9 mouse cellular contexts compared by ENCODE assay signal in genomic region chr16:4965392-4966129, GRCm38 (mm10). TPM values are rescaled to one million over a fixed set of nuclear protein-coding genes. Genes with fewer than 3 reads are reported as not detected.
DNase-seq lines count a peak whose midpoint lies in the region; ATAC-seq and TF ChIP-seq lines count a peak whose summit lies in the region.
"Had no signal": no experiment of that assay in that cellular context is flagged by ENCODE, and none has a peak within 500 bp of the region (broad histone marks: within the 10 kb centered on the region; RNA-seq: fewer than 3 reads in every experiment).

No protein-coding gene starts in this region.

- no peak overlapping the region for H3K9ac ChIP-seq in kidney, embryonic 14.5 days (ENCODE audit: low read depth, low read length)
- no peak overlapping the region; the same call in 1 of the 2 replicates for H3K9ac ChIP-seq in forebrain, embryonic 14.5 days (ENCODE audit: low read length)

- H3K36me3 ChIP-seq in kidney, embryonic 14.5 days (ENCODE audit: control insufficient read depth, insufficient read depth, low read length): no peaks in the 10 kb centered on the region
- no peaks in the 10 kb centered on the region for H3K36me3 ChIP-seq in forebrain, embryonic 14.5 days (ENCODE audit: control insufficient read depth, insufficient read depth, low read length)
- no peaks in the 10 kb centered on the region for H3K36me3 ChIP-seq in macrophage (ENCODE audit: inconsistent target)

- no peak for ATAC-seq in kidney, embryonic 14.5 days (ENCODE audit: low FRiP score, low TSS enrichment)
- no peak for ATAC-seq in forebrain, embryonic 14.5 days
- ATAC-seq in monocyte, adult 5-6 weeks (replicated peaks; ENCODE audit: insufficient number of reproducible peaks, low FRiP score, low TSS enrichment, poor library complexity, severe bottlenecking): no peak

- TF ChIP-seq POLR2A in cerebellum, adult 2 months (IDR thresholded peaks at IDR 0.05; ENCODE audit: borderline replicate concordance, insufficient read depth, low read length): no peak

- WGBS in kidney, embryonic 14.5 days: 92% methylated on average over 8 of the region's 8 CpGs
- 32% methylated on average over 8 of the region's 8 CpGs for WGBS in cerebellum, adult 2 months
- 90% methylated on average over 8 of the region's 8 CpGs for WGBS in forebrain, embryonic 14.5 days
- WGBS in macrophage (ENCODE audit: missing documents): 95% methylated on average over 8 of the region's 8 CpGs

- H3K4me1 ChIP-seq in kidney, embryonic 14.5 days (ENCODE audit: control insufficient read depth, insufficient read depth, low read length): peaks cover 4% of the 10 kb centered on the region; the same call in 1 of the 2 replicates
- peaks cover 14% of the 10 kb centered on the region for H3K4me1 ChIP-seq in cerebellum, adult 2 months (ENCODE audit: control insufficient read depth, insufficient read depth, low read length)
- H3K4me1 ChIP-seq in forebrain, embryonic 14.5 days (ENCODE audit: control insufficient read depth, insufficient read depth, low read length): peaks cover 8% of the 10 kb centered on the region; the same call in 1 of the 2 replicates

- DNase-seq in kidney, adult 8-10 months: no peak
- DNase-seq in cerebellum, adult 2 months: peak; percentile 56 to 64
- DNase-seq in forebrain, embryonic 14.5 days (ENCODE audit: low spot score): no peak
- DNase-seq in frontal cortex, adult 2 months (ENCODE audit: extremely low spot score in 1 of 2, low spot score in 1 of 2): no peak
- DNase-seq in adrenal gland, adult (ENCODE audit: inconsistent age in 2 of 2, low spot score in 1 of 2): no peak

- H3K27ac ChIP-seq in kidney, embryonic 14.5 days (ENCODE audit: low read depth, low read length): no peak overlapping the region
- H3K27ac ChIP-seq in cerebellum, adult 2 months (ENCODE audit: insufficient read depth, low read length): peak overlapping the region; percentile 1
- no peak overlapping the region for H3K27ac ChIP-seq in forebrain, embryonic 14.5 days (ENCODE audit: low read depth, low read length)
- no peak overlapping the region for H3K27ac ChIP-seq in macrophage

- no peaks in the 10 kb centered on the region for H3K9me3 ChIP-seq in kidney, embryonic 14.5 days (ENCODE audit: control insufficient read depth, low read length)
- no peaks in the 10 kb centered on the region for H3K9me3 ChIP-seq in forebrain, embryonic 14.5 days (replicated peaks; ENCODE audit: control insufficient read depth, low read length)

- peaks cover 31% of the 10 kb centered on the region for H3K79me2 ChIP-seq in macrophage (ENCODE audit: inconsistent target)

- no peak for TF ChIP-seq CTCF in cerebellum, adult 2 months (IDR thresholded peaks at IDR 0.05; ENCODE audit: borderline replicate concordance, insufficient read depth, low read depth, low read length)

- no peaks in the 10 kb centered on the region for H3K27me3 ChIP-seq in kidney, embryonic 14.5 days (ENCODE audit: control insufficient read depth, insufficient read depth, low read length)
- H3K27me3 ChIP-seq in cerebellum, adult 2 months (ENCODE audit: control insufficient read depth, insufficient read depth, low read length): no peaks in the 10 kb centered on the region
- H3K27me3 ChIP-seq in forebrain, embryonic 14.5 days (replicated peaks; ENCODE audit: control insufficient read depth, insufficient read depth, low read length): no peaks in the 10 kb centered on the region

- H3K4me3 ChIP-seq in kidney, embryonic 14.5 days (ENCODE audit: low read length): no peak overlapping the region
- no peak overlapping the region for H3K4me3 ChIP-seq in cerebellum, adult 2 months (replicated peaks; ENCODE audit: insufficient read depth, low read depth, low read length)
- peak overlapping the region; percentile 89; the same call in 1 of the 2 replicates for H3K4me3 ChIP-seq in forebrain, embryonic 14.5 days (ENCODE audit: low read depth, low read length)
- H3K4me3 ChIP-seq in macrophage (ENCODE audit: inconsistent target): peak overlapping the region; percentile 65; the same call in 1 of the 2 replicates

- H3K4me2 ChIP-seq in kidney, embryonic 14.5 days (replicated peaks; ENCODE audit: low read depth, low read length): peak overlapping the region; percentile 67; the same call in 1 of the 2 replicates
- peak overlapping the region; percentile 60 for H3K4me2 ChIP-seq in forebrain, embryonic 14.5 days (ENCODE audit: low read length)

RNA-seq across cellular contexts. Expression of gene Anks3, which starts 1.6 kb away (rescaled TPM):
- 45.6 and 61.3 TPM in 2 replicates for polyA plus RNA-seq in kidney, embryonic 14.5 days (2014; fragmentation: Nextera tagmentation; extraction: Ambion mirVana)
- 104 and 112 TPM in 2 replicates for polyA plus RNA-seq in cerebellum, adult 2 months (2012; rRNA removed)
- 49.3 and 57.9 TPM in 2 replicates for polyA plus RNA-seq in forebrain, embryonic 14.5 days (2014; fragmentation: Nextera tagmentation; extraction: Ambion mirVana)
- total RNA-seq in macrophage (2018; cell fraction: chromatin; rRNA removed): 100 to 1,000 TPM in 21 of 26 experiments, 10 to 100 TPM in 5; 82.2 to 241 (median 140) TPM
- total RNA-seq in macrophage (2018; cell fraction: cytosol; rRNA removed): 10 to 100 TPM in 11 of 26 experiments, 1 to 10 TPM in 15; 2.8 to 17.9 (median 9.8) TPM
- 100 to 1,000 TPM in 5 of 26 experiments, 10 to 100 TPM in 21; 35.6 to 129 (median 71.5) TPM for total RNA-seq in macrophage (2018; cell fraction: nucleus; rRNA removed)
- polyA plus RNA-seq in macrophage (2018): 9.0 to 21.1 TPM (median 12.1 TPM) in 3 replicates
- polyA plus RNA-seq in frontal cortex, adult 2 months (2012; rRNA removed): 102 and 107 TPM in 2 replicates
- total RNA-seq in monocyte, adult 5-6 weeks (2017): 54.3 to 76.7 TPM (median 64.0 TPM) in 3 replicates

RNA-seq across cellular contexts. Expression of gene Nudt16l1, which starts 27.0 kb away (rescaled TPM):
- polyA plus RNA-seq in kidney, embryonic 14.5 days (2014; fragmentation: Nextera tagmentation; extraction: Ambion mirVana): 153 and 160 TPM in 2 replicates
- 102 and 104 TPM in 2 replicates for polyA plus RNA-seq in cerebellum, adult 2 months (2012; rRNA removed)
- polyA plus RNA-seq in forebrain, embryonic 14.5 days (2014; fragmentation: Nextera tagmentation; extraction: Ambion mirVana): 164 and 179 TPM in 2 replicates
- 10 to 100 TPM; 12.9 to 50.6 (median 28.1) TPM for total RNA-seq in macrophage (2018; cell fraction: chromatin; rRNA removed)
- 10 to 100 TPM; 24.5 to 63.6 (median 37.5) TPM for total RNA-seq in macrophage (2018; cell fraction: cytosol; rRNA removed)
- total RNA-seq in macrophage (2018; cell fraction: nucleus; rRNA removed): 10 to 100 TPM; 14.8 to 50.2 (median 28.0) TPM
- 17.1 to 56.6 TPM (median 39.4 TPM) in 3 replicates for polyA plus RNA-seq in macrophage (2018)
- 84.5 and 94.6 TPM in 2 replicates for polyA plus RNA-seq in frontal cortex, adult 2 months (2012; rRNA removed)
- 12.0 to 18.7 TPM (median 17.1 TPM) in 3 replicates for total RNA-seq in monocyte, adult 5-6 weeks (2017)

RNA-seq across cellular contexts. Expression of gene Sept12, which starts 32.1 kb away (rescaled TPM):
- polyA plus RNA-seq in kidney, embryonic 14.5 days (2014; fragmentation: Nextera tagmentation; extraction: Ambion mirVana): 0.11 TPM in 1 of 2 replicates, not detected in the other
- polyA plus RNA-seq in cerebellum, adult 2 months (2012; rRNA removed): not detected in 2 replicates
- polyA plus RNA-seq in forebrain, embryonic 14.5 days (2014; fragmentation: Nextera tagmentation; extraction: Ambion mirVana): not detected in 2 replicates
- not detected for total RNA-seq in macrophage (2018; cell fraction: chromatin; rRNA removed)
- total RNA-seq in macrophage (2018; cell fraction: cytosol; rRNA removed): not detected
- not detected for total RNA-seq in macrophage (2018; cell fraction: nucleus; rRNA removed)
- polyA plus RNA-seq in macrophage (2018): not detected in 3 replicates
- polyA plus RNA-seq in frontal cortex, adult 2 months (2012; rRNA removed): not detected in 2 replicates
- not detected in 3 replicates for total RNA-seq in monocyte, adult 5-6 weeks (2017)
- total RNA-seq: layer of hippocampus, postnatal 10 days had no signal

RNA-seq across cellular contexts. Expression of gene Smim22, which starts 41.5 kb away (rescaled TPM):
- polyA plus RNA-seq in kidney, embryonic 14.5 days (2014; fragmentation: Nextera tagmentation; extraction: Ambion mirVana): 10.2 and 10.4 TPM in 2 replicates
- 1.00 and 2.5 TPM in 2 replicates for polyA plus RNA-seq in cerebellum, adult 2 months (2012; rRNA removed)
- polyA plus RNA-seq in forebrain, embryonic 14.5 days (2014; fragmentation: Nextera tagmentation; extraction: Ambion mirVana): 0.75 and 1.1 TPM in 2 replicates
- total RNA-seq in macrophage (2018; cell fraction: chromatin; rRNA removed): not detected
- total RNA-seq in macrophage (2018; cell fraction: cytosol; rRNA removed): not detected
- not detected for total RNA-seq in macrophage (2018; cell fraction: nucleus; rRNA removed)
- not detected in 3 replicates for polyA plus RNA-seq in macrophage (2018)
- 0.92 and 0.94 TPM in 2 replicates for polyA plus RNA-seq in frontal cortex, adult 2 months (2012; rRNA removed)
- not detected in 3 replicates for total RNA-seq in monocyte, adult 5-6 weeks (2017)
- total RNA-seq: layer of hippocampus, postnatal 10 days had no signal

RNA-seq across cellular contexts. Expression of gene Rogdi, which starts 47.8 kb away (rescaled TPM):
- polyA plus RNA-seq in kidney, embryonic 14.5 days (2014; fragmentation: Nextera tagmentation; extraction: Ambion mirVana): 80.9 and 86.2 TPM in 2 replicates
- polyA plus RNA-seq in cerebellum, adult 2 months (2012; rRNA removed): 274 and 294 TPM in 2 replicates
- 101 and 103 TPM in 2 replicates for polyA plus RNA-seq in forebrain, embryonic 14.5 days (2014; fragmentation: Nextera tagmentation; extraction: Ambion mirVana)
- total RNA-seq in macrophage (2018; cell fraction: chromatin; rRNA removed): 10 to 100 TPM in 19 of 26 experiments, 1 to 10 TPM in 7; 3.7 to 46.6 (median 20.6) TPM
- 10 to 100 TPM in 15 of 26 experiments, 1 to 10 TPM in 11; 6.3 to 16.4 (median 11.0) TPM for total RNA-seq in macrophage (2018; cell fraction: cytosol; rRNA removed)
- total RNA-seq in macrophage (2018; cell fraction: nucleus; rRNA removed): 10 to 100 TPM in 20 of 26 experiments, 1 to 10 TPM in 6; 4.1 to 44.8 (median 16.4) TPM
- polyA plus RNA-seq in macrophage (2018): 10.0 to 27.5 TPM (median 22.6 TPM) in 3 replicates
- 320 and 348 TPM in 2 replicates for polyA plus RNA-seq in frontal cortex, adult 2 months (2012; rRNA removed)
- total RNA-seq in monocyte, adult 5-6 weeks (2017): 16.4 to 45.3 TPM (median 35.2 TPM) in 3 replicates

Comparison
In these comparisons a context has a peak if more than half of its experiments do, and no peak if none do; other contexts are left out.
1. H3K4me3 ChIP-seq: peak in forebrain, embryonic 14.5 days (single experiment) and macrophage (single experiment); none in kidney, embryonic 14.5 days (single experiment) and cerebellum, adult 2 months (single experiment).
2. DNase-seq: peak in cerebellum, adult 2 months (2 of 2); none in kidney, adult 8-10 months (0 of 2), forebrain, embryonic 14.5 days (single experiment), frontal cortex, adult 2 months (0 of 2) and adrenal gland, adult (0 of 2).